Mouse (Mus musculus) left cerebral cortex, adult 18-20 months (tissue): Measurements from ENCODE around the gene Zfp710. TPM values are rescaled to one million over a fixed set of nuclear protein-coding genes. Genes with fewer than 3 reads are reported as not detected.
A peak's percentile ranks its signal among the peaks of the same experiment; 100 is the strongest.
"Not testable (repeated sequence)": the region's sequence is repeated elsewhere in the genome, so short reads cannot be mapped to it uniquely, and the experiment has no call there.

Source experiments
- DNase-seq, 2 experiments: peaks; one replicate each; pipeline ENCODE4 v3.0.0; 2021 to 2022; ENCODE audit warnings: low spot score in 2 of 2, mixed read lengths in 1 of 2
- long read RNA-seq, 2 experiments: library from polyadenylated mRNA; stranded (forward); transcript quantifications; one replicate each; pipeline ENCODE4 v2.0.0; 2021
- total RNA-seq, 2 experiments: library from RNA; stranded (reverse); gene quantifications; 2 replicates each; pipeline ENCODE4 v1.2.3; 2021

Gene Zfp710
- 10 to 100 TPM; 19.4 to 22.1 TPM for total RNA-seq
- long read RNA-seq, experiment 1, transcript Zfp710-204 (4 exons, 2,194 nt), result major isoform, 7 of 11 reads
- long read RNA-seq, experiment 1, partial matches to known transcripts, result 0 of 11 reads
- long read RNA-seq, experiment 1, other reads (novel, unspliced or antisense), result 4 of 11 reads
- long read RNA-seq, experiment 2, full-length matches to known transcripts, result 5 of 11 reads
- long read RNA-seq, experiment 2, partial matches to known transcripts, result 0 of 11 reads
- long read RNA-seq, experiment 2, other reads (novel, unspliced or antisense), result 6 of 11 reads

DNA sequence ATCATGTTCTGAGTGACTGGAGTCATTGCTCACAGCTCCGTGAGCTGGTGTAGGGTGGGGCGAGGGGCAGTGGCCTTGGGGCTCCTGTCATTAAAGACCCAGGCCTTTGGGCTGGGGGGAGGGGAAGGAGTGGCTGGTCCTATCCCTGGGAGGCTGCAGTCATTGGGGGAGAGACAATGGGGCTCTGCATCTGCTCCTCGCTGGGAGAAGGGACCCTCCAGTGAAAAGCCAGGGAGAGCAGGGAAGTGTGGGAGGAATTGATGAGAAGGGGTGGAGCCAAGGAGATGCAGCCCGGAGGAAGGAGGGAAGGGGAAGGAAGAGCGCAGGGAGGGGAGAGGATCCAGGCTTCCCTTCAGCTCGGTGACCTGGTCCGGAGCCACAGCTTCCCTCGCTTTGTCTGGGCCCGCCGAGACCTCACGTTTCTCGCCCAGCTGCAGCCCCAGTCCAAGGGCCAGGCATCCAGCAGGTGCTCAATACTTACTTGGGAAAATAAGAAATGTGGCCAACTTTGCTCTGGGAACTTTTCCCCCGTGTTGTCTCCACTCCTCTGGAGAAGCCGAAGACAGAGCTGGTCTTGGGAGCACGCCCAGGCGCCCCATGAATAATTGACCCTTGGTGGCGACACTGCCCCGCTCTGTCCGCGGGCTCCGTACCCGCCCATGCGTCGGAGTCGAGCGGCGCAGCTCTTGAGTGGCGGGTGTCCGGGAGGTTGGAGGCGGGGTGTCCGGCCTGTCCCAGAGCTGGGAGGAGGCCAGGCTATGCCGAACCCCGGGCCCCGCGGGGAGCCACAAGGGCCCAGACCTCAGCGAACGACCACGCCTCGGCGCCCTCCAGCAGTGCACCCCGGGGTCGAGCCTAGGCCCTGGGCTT is at the start of gene Zfp710:
TSS of gene Zfp710 (plus strand) at position 294 of the 870 bp plus-strand sequence.
- DNase-seq, result peak; percentile 54 to 63

DNA sequence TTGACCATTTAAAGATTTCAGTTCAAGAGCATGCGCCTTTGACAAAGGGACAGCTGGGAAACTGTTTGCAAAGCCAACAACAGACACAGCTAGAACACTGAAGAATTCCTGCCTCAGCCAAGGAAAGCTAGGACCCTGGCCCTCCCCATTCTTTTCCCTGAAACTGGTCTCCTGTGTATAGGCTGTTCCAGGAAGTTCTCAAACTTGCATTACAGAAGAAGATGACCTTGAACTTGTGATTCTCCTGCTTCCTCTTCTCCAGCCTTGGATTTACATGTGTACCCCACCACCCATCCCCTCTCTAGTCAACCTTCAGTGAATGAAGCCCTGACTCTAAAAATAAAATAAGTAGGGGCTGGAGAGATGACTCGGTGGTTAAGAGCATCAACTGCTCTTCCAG is 49.3 kb upstream of the Zfp710 start:
- no peak for DNase-seq

DNA sequence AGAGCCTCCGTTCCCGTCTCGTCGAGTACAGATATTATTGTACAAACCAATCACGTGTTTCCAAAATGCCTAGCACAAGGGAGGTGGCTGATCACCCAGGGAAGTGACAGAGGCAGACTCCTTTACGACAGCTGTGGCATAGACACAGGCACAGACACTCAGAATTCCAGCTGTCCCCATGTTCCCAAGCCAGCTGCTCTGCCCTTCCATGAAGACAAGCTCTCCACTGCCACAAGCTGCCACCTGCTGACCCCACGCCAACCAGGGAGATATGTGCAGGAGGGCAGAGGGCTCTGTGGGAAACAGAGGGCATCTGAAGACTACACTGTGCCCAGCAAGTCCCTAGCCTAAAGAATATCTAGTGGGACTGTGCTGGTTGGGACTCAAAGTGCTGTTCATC is 37.9 kb upstream of the Zfp710 start:
- DNase-seq, result no peak

DNA sequence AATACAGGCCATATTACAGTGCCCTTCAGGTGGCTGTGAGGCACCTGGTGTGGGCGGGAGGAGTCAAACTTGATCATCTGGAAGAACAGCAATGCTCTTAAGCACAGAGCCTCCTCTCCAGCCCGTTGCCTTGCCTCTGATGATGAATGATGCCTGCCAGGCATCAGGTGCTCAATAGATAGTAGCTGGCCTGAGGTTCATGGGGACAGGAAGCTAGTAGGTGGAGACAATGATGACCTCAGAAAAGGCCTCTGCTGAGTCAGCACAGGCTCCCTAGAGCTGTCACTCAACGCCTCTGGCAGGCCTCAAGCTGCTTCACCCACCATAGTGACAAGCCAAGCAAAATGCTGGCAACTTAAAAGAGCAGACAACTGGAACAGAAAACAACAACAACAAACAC is 36.9 kb upstream of the Zfp710 start:
- DNase-seq, result no peak

DNA sequence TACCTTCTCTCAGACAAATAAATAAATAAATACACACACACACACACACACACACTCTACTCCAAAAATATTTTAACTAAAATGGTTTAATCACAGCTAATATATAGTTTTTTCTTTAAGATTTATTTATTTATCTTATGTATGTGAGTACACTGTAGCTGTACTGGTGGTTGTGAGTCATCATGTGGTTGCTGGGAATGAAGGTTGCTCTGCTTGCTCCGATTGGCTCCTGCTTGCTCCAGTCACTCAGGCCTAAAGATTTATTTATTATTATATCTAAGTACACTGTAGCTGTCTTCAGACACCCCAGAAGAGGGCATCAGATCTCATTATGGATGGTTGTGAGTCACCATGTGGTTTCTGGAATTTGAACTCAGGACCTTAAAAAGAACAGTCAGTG is 36.1 kb upstream of the Zfp710 start:
- not testable (repeated sequence) for DNase-seq

DNA sequence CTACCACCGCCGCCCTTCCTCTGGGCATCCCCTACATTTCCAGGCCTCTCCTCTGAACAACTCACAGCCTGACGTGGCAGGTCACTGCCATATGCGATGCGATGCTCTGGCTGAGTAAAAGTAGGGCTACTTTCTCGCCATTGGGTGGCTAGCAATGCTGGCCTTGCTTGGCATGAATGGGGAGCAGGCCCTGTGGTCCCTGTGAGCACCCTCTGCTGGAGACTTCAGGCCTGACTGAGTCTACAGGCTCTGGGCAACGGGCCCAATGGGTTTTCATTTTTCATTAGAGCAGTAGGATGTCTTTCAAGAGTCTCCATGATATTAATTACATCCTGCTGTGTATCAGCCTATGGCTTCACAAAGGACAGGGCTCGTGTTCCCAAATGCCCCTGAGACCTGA is 30.1 kb upstream of the Zfp710 start:
- DNase-seq, result peak; percentile 20 to 51

DNA sequence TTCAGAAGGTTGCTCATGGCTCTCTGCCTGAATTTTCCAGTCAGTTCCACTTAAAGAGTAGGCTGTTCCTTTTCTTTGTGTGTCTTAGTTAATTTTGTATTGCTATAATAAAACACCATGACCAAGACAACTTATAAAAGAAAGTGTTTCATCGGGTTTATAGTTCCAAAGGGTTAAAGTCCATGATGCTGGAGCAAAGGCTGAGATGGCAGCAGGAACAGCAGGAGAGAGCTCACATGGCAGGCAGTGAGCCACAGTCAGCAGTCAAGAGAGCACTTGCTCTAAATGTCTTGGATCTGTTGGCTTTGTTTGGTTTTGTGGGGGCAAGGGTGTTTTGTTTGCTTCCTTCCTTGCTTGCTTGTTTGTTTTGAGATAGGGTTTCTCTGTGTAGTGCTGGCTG is 26.9 kb upstream of the Zfp710 start:
- DNase-seq, result no peak

DNA sequence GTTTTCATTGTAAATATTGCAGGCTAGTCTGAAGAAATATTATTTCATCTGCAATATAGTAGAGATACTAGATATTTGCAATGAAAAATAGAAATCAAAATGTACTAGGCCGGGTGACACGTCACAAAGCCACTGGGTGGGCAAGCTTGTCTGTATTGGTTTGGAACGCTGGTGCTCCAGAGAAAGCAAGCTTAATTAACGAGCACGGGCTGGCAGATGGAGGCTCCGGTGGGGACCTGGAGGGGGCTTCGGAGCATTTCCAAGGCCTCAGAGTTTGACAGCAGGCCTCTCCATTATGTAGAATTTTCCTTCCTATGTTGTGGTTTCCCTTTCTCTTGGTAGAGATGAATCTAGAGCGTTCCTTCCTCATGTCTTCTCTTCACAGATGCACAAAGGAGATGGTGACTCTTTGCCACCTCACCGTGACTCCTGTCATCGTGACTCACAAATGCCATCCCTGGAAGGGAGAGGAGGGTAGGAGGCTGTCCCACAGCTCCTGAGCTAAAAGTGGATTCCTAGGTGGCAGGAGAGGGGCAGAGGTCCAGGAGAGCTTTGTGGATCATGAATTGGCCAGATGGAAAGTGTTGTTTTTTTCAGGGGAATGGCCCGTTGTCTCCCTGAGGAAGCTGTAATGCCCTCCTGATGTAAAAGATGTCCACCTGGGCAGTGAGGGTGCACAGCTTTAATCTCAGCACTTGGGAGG is 22.1 kb upstream of the Zfp710 start:
- no peak for DNase-seq

DNA sequence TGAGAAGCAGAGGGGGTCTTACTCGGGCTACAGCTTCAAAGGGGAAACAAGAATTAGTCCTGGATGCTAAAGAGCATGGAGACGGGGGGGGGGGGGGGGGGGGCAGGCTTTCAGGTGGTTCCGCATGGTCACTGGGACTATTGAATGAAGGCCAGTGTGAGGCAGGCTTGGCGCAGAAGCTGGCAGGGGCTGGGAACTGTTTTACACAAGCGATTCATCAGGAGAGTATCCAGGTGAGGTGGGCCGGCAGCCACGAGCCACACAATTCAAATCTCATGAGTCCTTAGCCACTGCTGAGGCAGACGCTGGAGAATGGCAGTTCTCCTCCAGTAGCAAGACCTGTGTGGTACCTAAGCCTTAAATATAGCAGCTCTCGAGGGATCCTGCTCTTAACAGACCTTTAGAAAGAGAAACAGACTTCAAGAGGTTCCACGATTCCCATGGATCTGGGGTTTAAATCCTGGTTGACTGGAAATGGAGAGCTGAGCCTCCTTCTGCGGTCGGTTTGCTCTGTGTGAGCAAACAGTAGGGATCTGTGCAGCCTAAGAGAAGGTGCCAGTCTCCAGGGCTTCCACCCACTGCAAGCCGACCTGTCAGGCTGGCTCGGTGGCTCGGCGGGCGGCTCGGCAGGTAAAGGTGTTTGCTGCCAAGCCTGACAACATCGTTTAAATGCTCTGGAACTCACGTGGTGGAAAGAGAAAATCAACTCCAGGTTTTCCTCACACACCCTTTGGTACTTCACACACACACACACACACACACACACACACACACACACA is 19.6 kb upstream of the Zfp710 start:
- no peak for DNase-seq

DNA sequence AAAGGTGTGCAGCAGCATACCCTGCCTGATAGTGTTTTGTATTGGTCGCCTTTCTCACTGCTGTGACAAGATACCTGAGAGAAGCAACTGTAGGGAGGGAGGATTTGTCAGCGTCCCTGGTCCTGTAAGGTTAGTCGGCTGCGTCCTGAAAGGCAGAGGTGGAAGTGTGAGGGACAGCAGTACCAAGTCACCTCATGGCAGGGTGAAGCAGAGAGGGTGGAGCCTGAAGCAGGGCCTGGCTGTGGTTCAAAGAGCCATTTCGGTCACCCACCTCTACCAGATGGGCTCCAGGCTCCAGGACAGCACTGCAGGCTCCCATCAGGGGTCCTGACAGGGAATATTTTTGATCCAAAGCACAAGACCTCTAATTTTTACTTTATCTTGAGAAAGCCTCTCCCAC is 13.9 kb upstream of the Zfp710 start:
- no peak for DNase-seq

DNA sequence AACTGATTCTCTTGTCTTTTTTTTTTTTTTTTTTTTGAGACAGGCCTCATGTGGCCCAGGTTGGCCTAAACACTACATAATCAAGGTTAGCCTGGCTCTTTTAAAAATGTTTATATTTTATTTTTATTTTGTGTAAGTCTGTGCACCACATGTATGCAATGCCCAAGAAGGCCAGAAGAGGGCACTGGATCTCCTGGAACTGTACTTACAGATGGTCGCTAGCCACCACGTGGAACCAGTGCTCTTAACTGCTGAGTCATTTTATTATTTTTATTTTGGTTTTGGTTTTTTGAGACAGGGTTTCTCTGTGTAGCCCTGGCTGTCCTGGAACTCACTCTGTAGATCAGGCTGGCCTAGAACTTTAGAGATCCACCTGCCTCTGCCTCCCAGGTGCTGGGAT is 13.1 kb upstream of the Zfp710 start:
- DNase-seq, result no peak

DNA sequence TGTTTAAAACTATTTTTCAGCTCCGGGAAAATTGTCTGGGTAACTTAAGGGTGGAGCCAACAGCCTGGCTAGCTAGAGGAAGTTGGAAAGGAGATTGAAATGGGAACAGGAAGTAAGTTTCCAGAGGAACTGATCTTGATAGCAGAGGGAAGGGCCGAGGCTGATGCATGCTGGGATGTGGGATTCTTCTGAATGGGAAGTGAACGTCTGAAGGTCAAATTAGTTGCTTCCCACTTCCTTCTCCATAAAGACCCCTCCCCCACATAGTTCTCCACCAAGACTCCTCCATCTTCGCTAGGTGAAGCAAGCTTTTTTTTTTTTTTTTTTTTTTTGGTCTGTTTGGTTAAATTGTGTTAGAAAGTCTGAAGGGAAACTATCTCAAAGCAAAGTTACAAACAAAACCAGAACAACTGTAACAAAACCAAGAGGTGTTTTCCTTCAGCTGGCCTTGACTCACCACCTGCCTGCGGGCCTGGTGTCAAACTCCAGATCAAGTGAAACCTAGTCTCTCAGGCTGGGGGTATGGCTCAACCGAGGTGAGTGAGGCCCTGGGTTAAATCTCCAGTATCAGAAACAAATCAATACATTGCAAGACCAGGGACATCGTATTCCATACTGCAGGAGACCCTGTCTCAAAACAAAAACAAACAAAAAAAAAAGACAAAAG is 10.6 kb upstream of the Zfp710 start:
- DNase-seq, result no peak

DNA sequence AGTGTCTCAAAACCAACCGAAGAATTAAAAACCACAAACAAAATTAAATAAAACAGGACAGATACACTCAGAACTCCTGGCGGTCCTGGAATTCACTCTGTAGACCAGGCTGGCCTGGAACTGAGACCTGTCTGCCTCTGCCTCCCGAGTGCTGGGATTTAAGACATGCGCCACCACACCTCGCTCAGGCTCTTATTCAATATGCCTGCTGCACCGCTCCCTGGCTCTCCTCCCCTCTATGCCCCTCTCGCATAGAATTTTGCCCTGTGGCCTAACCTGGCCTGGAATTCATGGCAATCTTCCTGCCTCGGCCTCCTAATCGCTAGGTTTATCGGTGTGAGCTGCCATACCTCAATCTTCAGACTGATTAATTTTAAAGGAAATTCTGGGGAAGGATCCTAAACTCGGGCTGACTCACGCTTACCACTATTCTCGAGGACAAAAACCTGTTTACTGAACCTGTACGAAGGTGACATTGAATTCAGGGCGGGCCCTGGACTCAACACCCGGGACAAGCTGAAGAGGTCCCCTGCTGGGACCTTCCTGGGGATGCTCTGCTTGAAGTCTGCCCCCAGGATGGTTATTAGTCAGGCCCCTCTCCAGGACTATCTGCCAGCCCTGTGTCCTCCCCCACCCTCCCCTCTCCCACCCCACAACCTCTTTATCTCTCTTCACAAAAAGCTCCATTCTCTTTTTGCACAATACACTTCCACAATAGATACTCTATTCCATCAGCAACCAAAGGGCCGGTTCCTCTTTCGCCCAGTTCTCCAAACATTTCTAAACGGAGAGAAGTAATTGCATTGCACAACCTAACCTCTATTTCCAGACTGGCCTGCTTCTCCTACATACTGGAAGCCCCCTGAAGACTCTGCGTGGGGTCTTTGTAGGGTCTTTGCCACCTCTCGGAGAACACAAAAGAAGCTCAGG is 9.5 kb upstream of the Zfp710 start:
- no peak for DNase-seq

DNA sequence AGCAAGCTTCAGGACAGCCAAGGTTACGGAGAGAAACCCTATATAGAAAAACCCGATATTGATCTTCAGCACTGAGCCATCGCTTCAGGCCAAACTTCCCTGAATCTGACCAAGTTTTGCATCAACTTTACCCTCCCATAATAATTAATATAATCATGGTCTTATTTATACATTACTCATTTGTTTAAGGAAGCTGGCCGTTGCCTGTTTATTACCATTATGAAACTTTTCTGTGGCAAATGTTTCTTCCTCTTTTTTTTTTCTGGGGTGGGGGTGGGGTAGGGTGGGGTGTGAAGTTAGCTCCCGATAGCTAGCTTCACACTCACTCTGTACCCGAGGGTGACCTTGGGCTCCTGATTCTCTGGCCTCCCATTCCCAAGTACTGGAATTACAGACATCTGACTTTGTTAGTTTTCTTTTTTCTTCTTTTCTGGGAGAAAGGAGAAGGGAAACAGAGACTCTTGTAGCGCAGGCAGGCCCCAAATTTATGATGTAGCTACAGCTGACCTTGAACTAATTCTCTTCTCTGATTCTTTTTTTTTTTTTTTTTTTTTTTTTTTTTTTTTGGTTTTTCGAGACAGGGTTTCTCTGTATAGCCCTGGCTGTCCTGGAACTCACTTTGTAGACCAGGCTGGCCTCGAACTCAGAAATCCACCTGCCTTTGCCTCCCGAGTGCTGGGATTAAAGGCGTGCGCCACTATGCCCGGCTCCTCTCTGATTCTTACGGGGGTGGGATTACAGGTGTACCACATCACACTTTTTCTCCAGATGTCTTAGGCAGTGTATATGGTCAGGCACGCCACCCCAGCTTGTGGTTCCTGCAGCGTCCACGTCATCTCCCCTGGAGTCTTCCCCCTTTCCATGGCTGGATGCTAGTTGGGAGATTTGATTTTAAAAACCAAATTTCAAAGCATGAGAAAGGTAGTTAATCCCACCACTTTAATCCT is 5.8 kb upstream of the Zfp710 start:
- no peak for DNase-seq

DNA sequence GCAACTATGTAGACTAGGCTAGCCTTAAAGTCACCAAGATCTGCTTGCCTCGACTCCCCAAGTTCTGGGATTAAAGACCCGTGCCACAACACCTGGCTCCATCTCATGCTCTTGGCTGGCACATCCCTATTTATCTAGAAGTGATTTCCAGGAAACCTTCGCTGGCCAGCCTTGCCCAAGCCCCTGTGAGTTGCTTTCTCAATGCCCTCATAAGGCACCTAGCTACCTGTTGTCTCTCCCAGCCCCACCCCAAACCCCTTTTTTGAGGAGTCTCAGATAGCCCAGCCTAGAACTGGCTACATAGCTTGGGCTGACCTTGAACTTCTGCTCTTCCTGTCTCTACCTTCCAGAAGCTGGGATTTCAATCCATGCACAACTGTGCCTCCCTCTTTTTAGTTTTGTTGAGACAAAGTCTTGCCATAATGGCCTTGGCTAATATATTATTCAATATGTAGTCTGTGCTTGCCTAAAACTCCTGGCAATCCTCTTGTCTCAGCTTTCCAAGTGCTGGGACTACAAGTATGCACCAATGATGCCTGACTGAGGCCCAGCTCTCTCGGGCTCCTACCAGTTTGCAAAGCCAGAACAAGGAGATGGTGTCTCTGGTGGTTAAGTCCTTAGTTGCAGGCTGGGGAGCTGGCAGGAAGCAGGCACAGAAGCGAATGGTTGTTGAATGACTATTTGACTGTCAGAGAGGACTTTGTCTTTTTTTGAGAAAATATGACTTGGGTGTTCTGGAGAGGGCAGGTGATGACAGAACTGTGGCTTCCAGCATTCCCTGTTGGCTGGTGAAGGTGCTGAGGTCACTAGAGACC is 786 bp upstream of the Zfp710 start:
- no peak for DNase-seq

DNA sequence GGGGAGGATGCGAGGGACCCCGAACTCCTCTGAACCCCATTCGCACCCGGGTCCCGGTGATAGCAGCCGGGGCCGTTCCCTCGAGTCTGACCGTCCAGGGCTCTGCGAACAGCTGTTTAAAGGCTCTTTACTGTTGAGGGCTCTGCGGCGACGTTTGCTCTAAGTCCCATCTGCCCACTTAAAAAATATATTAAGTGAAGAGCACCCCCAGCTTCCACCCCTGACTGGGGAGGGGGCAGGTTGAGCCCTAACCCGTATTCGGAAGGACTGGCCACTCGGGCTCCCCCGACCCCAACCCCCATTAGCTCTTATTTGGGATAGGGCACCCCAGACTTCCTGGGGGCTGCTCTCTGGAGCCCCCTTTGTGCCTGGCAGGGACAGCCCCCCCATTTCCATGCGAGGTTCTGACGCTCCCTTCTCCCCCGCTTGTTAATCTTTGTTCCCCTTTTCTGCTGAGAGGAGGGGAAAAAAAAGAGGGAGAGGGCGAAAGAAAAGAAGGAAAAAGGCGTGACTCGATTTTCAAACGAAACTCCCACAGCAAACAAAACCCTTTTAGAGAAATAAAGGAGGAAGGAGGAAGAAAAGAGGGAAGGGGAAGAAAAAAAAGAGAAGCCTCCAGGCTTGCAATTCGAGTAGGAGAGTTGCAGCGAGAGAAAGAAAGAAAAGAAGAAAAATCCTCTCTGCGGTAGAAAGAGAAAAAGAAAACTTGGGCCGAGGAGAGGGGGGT is 940 bp downstream of the Zfp710 start:
- no peak for DNase-seq
